In genomic region chr11:118193390-118194147, GRCm38 (mm10) we compare ENCODE assay signal across 8 mouse cellular contexts. TPM values are rescaled to one million over a fixed set of nuclear protein-coding genes. Genes with fewer than 3 reads are reported as not detected.
DNase-seq lines count a peak whose midpoint lies in the region; ATAC-seq and TF ChIP-seq lines count a peak whose summit lies in the region.

No protein-coding gene starts in this region.

- DNase-seq in hindbrain, embryonic 10.5 days (ENCODE audit: low spot score): no peak
- peak; percentile 53 for DNase-seq in R1 (ENCODE audit: low read depth, low spot score)
- DNase-seq in gastrocnemius, adult 18-20 months (ENCODE audit: low spot score): peak; percentile 81
- peak; percentile 91 for DNase-seq in lung, postnatal 10 days
- no peak for DNase-seq in right cerebral cortex, postnatal 14 days
- no peak for DNase-seq in layer of hippocampus, adult 18-20 months (ENCODE audit: low spot score in 2 of 2)

- H3K27ac ChIP-seq in hindbrain, embryonic 12.5 days: 0 out of 2 replicates have a peak overlapping the region, but pooled peaks have one; percentile 1
- H3K27ac ChIP-seq in hindbrain, embryonic 10.5 days: no peak overlapping the region
- no peak overlapping the region for H3K27ac ChIP-seq in intestine, postnatal 0 days (ENCODE audit: low read depth, low read length)

- no peak for ATAC-seq in hindbrain, embryonic 12.5 days (ENCODE audit: low FRiP score)
- peak; percentile 56 for ATAC-seq in intestine, postnatal 0 days

- H3K4me1 ChIP-seq in hindbrain, embryonic 12.5 days: peaks cover 43% of the 10 kb centered on the region
- H3K4me1 ChIP-seq in hindbrain, embryonic 10.5 days (replicated peaks): peaks cover 53% of the 10 kb centered on the region
- H3K4me1 ChIP-seq in intestine, postnatal 0 days (replicated peaks; ENCODE audit: control insufficient read depth, insufficient read depth, low read length): peaks cover 15% of the 10 kb centered on the region

- H3K9me3 ChIP-seq in hindbrain, embryonic 12.5 days (replicated peaks): no peaks in the 10 kb centered on the region
- no peaks in the 10 kb centered on the region for H3K9me3 ChIP-seq in hindbrain, embryonic 10.5 days
- no peaks in the 10 kb centered on the region for H3K9me3 ChIP-seq in intestine, postnatal 0 days (ENCODE audit: control insufficient read depth)

- no peak overlapping the region for H3K4me3 ChIP-seq in hindbrain, embryonic 12.5 days
- H3K4me3 ChIP-seq in hindbrain, embryonic 10.5 days: no peak overlapping the region
- H3K4me3 ChIP-seq in intestine, postnatal 0 days (ENCODE audit: low read depth, low read length): no peak overlapping the region

- H3K36me3 ChIP-seq in hindbrain, embryonic 12.5 days: peaks cover 37% of the 10 kb centered on the region
- peaks cover 44% of the 10 kb centered on the region for H3K36me3 ChIP-seq in hindbrain, embryonic 10.5 days
- peaks cover 13% of the 10 kb centered on the region for H3K36me3 ChIP-seq in intestine, postnatal 0 days (ENCODE audit: control insufficient read depth, insufficient read depth)

- 75% methylated on average over 14 of the region's 14 CpGs for WGBS in hindbrain, embryonic 12.5 days
- WGBS in hindbrain, embryonic 10.5 days: 84% methylated on average over 14 of the region's 14 CpGs
- WGBS in intestine, postnatal 0 days: 38% methylated on average over 14 of the region's 14 CpGs

- no peaks in the 10 kb centered on the region for H3K27me3 ChIP-seq in hindbrain, embryonic 12.5 days
- H3K27me3 ChIP-seq in hindbrain, embryonic 10.5 days (ENCODE audit: insufficient read depth, poor library complexity, severe bottlenecking): no peaks in the 10 kb centered on the region
- H3K27me3 ChIP-seq in intestine, postnatal 0 days (replicated peaks; ENCODE audit: control insufficient read depth, insufficient read depth, low read length): no peaks in the 10 kb centered on the region

- TF ChIP-seq CTCF in intestine, postnatal 0 days (IDR thresholded peaks at IDR 0.05; ENCODE audit: low read depth): peak; percentile 42

- no peak overlapping the region for H3K4me2 ChIP-seq in hindbrain, embryonic 12.5 days (replicated peaks)
- no peak overlapping the region for H3K4me2 ChIP-seq in intestine, postnatal 0 days (replicated peaks; ENCODE audit: low read depth)

- H3K9ac ChIP-seq in hindbrain, embryonic 12.5 days: no peak overlapping the region
- no peak overlapping the region for H3K9ac ChIP-seq in intestine, postnatal 0 days (ENCODE audit: low read depth, low read length)

RNA-seq across cellular contexts. Expression of gene Cyth1, which starts 54.8 kb away (rescaled TPM):
- polyA plus RNA-seq in hindbrain, embryonic 12.5 days (2016; fragmentation: Nextera tagmentation; extraction: Ambion mirVana): 29.0 and 33.5 TPM in 2 replicates
- 13.9 and 23.0 TPM in 2 replicates for polyA plus RNA-seq in hindbrain, embryonic 10.5 days (2016; fragmentation: Nextera tagmentation; extraction: Ambion mirVana)
- total RNA-seq in gastrocnemius, adult 18-20 months (2021): 10 to 100 TPM; 38.4 to 40.3 TPM
- polyA plus RNA-seq in intestine, postnatal 0 days (2015; fragmentation: Nextera tagmentation; extraction: Ambion mirVana): 9.5 and 10.9 TPM in 2 replicates
- total RNA-seq in layer of hippocampus, adult 18-20 months (2021): 10 to 100 TPM; 88.0 to 91.7 TPM

Comparison
In these comparisons a context has a peak if more than half of its experiments do, and no peak if none do; other contexts are left out.
1. DNase-seq: peak in R1 (single experiment), gastrocnemius, adult 18-20 months (single experiment) and lung, postnatal 10 days (single experiment); none in hindbrain, embryonic 10.5 days (single experiment), right cerebral cortex, postnatal 14 days (single experiment) and layer of hippocampus, adult 18-20 months (0 of 2).